Mouse (Mus musculus): ENCODE measurements at regions not wholly inside any gene's neighbourhood (a gene's known extent, or its start where the extent isn't known, plus 50 kb on each side); places are given as distances from the start of the nearest gene placed in this dataset.

GRCm38 (mm10) chr15:63190086-63190485, 654.9 kb downstream of the Gsdmc2 start:
- DNase-seq (ENCODE audit: low read depth, low spot score), result no peak

GRCm38 (mm10) chr15:63171003-63171402, 674.0 kb downstream of the Gsdmc2 start:
- DNase-seq (ENCODE audit: low read depth, low spot score), result no peak

GRCm38 (mm10) chr15:63170171-63170570, 674.8 kb downstream of the Gsdmc2 start:
- no peak for DNase-seq (ENCODE audit: low read depth, low spot score)

GRCm38 (mm10) chr15:63166411-63166810, 678.6 kb downstream of the Gsdmc2 start:
- no peak for DNase-seq (ENCODE audit: low read depth, low spot score)

- no peak for DNase-seq (ENCODE audit: low read depth, low spot score)
Measured at GRCm38 (mm10) chr15:63163550-63164279, 681.3 kb downstream of the Gsdmc2 start.

GRCm38 (mm10) chr15:63162881-63163549, 682.0 kb downstream of the Gsdmc2 start:
- DNase-seq (ENCODE audit: low read depth, low spot score), result no peak

- DNase-seq (ENCODE audit: low read depth, low spot score), result no peak
Measured at GRCm38 (mm10) chr15:63123123-63123688, 721.8 kb downstream of the Gsdmc2 start.

- DNase-seq (ENCODE audit: low read depth, low spot score), result no peak
Measured at GRCm38 (mm10) chr15:63112918-63113317, 732.1 kb downstream of the Gsdmc2 start.

- no peak for DNase-seq (ENCODE audit: low read depth, low spot score)
Measured at GRCm38 (mm10) chr15:63100093-63100492, 744.9 kb downstream of the Gsdmc2 start.

GRCm38 (mm10) chr15:63081972-63082371, 763.0 kb downstream of the Gsdmc2 start:
- DNase-seq (ENCODE audit: low read depth, low spot score), result no peak

GRCm38 (mm10) chr15:63079825-63080224, 765.2 kb downstream of the Gsdmc2 start:
- no peak for DNase-seq (ENCODE audit: low read depth, low spot score)

- DNase-seq (ENCODE audit: low read depth, low spot score), result no peak
Measured at GRCm38 (mm10) chr15:63071921-63072320, 773.1 kb downstream of the Gsdmc2 start.

- DNase-seq (ENCODE audit: low read depth, low spot score), result no peak
Measured at GRCm38 (mm10) chr15:63067126-63067525, 777.9 kb downstream of the Gsdmc2 start.

- DNase-seq (ENCODE audit: low read depth, low spot score), result no peak
Measured at GRCm38 (mm10) chr15:63066020-63066439, 778.9 kb downstream of the Gsdmc2 start.

GRCm38 (mm10) chr15:63061891-63062290, 783.1 kb downstream of the Gsdmc2 start:
- no peak for DNase-seq (ENCODE audit: low read depth, low spot score)

- no peak for DNase-seq (ENCODE audit: low read depth, low spot score)
Measured at GRCm38 (mm10) chr15:63060826-63061225, 784.2 kb downstream of the Gsdmc2 start.

GRCm38 (mm10) chr15:63052570-63053255, 792.3 kb downstream of the Gsdmc2 start:
- DNase-seq (ENCODE audit: low read depth, low spot score), result peak; percentile 27

- DNase-seq (ENCODE audit: low read depth, low spot score), result no peak
Measured at GRCm38 (mm10) chr15:63050033-63050432, 794.9 kb downstream of the Gsdmc2 start.

GRCm38 (mm10) chr15:63042367-63042766, 802.6 kb downstream of the Gsdmc2 start:
- no peak for DNase-seq (ENCODE audit: low read depth, low spot score)

GRCm38 (mm10) chr15:63036241-63036640, 808.7 kb downstream of the Gsdmc2 start:
- DNase-seq (ENCODE audit: low read depth, low spot score), result no peak

GRCm38 (mm10) chr15:63020826-63021225, 824.2 kb downstream of the Gsdmc2 start:
- DNase-seq (ENCODE audit: low read depth, low spot score), result no peak

GRCm38 (mm10) chr15:63017966-63018365, 827.0 kb downstream of the Gsdmc2 start:
- no peak for DNase-seq (ENCODE audit: low read depth, low spot score)

Data from R1 (cell line).